Mouse (Mus musculus) liver, adult 2 months (tissue): ENCODE data around the gene Ptpn13. TPM values are rescaled to one million over a fixed set of nuclear protein-coding genes. Genes with fewer than 3 reads are reported as not detected.

Experiments used
- DNase-seq: peaks from one replicate; pipeline ENCODE4 v3.0.0-alpha.2; 2011; ENCODE audit warnings: low read depth, low spot score; ENCODE audit errors: extremely low read depth
- H3K27ac ChIP-seq: fragments of 200-500 bp; replicated peaks from 2 replicates; pipeline ENCODE4 v1.5.1; 2012; ENCODE audit warnings: low read depth, mild to moderate bottlenecking, control low read depth, inconsistent platforms, low read length; ENCODE audit not compliant: insufficient read depth
- H3K27me3 ChIP-seq: fragments of 200-500 bp; 2 replicates; pipeline ENCODE4 v1.6.1; 2012; ENCODE audit warnings: mild to moderate bottlenecking, moderate library complexity, low read length, inconsistent platforms; ENCODE audit not compliant: control insufficient read depth, insufficient read depth
- H3K36me3 ChIP-seq: fragments of 200-500 bp; 2 replicates; pipeline ENCODE4 v1.6.1; 2012; ENCODE audit warnings: low read length, inconsistent platforms; ENCODE audit not compliant: control insufficient read depth, insufficient read depth
- H3K4me1 ChIP-seq: fragments of 200-500 bp; 2 replicates; pipeline ENCODE4 v1.6.1; 2011; ENCODE audit warnings: low read length; ENCODE audit not compliant: control insufficient read depth, insufficient read depth
- H3K4me3 ChIP-seq: fragments of 200-500 bp; 2 replicates; pipeline ENCODE4 v1.5.1; 2011; ENCODE audit warnings: low read depth, mild to moderate bottlenecking, control low read depth, low read length, moderate library complexity; ENCODE audit not compliant: insufficient read depth
- H3K79me2 ChIP-seq: fragments of 200-500 bp; 2 replicates; pipeline ENCODE4 v1.6.1; 2012; ENCODE audit warnings: inconsistent platforms, mild to moderate bottlenecking, low read length, moderate library complexity; ENCODE audit not compliant: control insufficient read depth, insufficient read depth
- H3K9ac ChIP-seq: fragments of 200-500 bp; 2 replicates; pipeline ENCODE4 v1.6.1; 2012; ENCODE audit warnings: low read depth, mild to moderate bottlenecking, control low read depth, inconsistent platforms, low read length
- CTCF ChIP-seq: fragments of 200-500 bp; IDR thresholded peaks from 2 replicates; pipeline ENCODE4 v1.5.1; 2011; ENCODE audit warnings: low read depth, low read length, control low read depth
- POLR2A ChIP-seq: fragments of 200-500 bp; IDR thresholded peaks from 2 replicates; pipeline ENCODE4 v1.6.1; 2011; ENCODE audit warnings: low read length, control low read depth; ENCODE audit not compliant: insufficient read depth; ENCODE audit errors: extremely low read depth
- WGBS: fragments of 180-500 bp; shearing (Covaris S2); methylation state at CpG from one replicate; pipeline ENCODE4 v1.1.7; 2018; 5-methylcytosine and 5-hydroxymethylcytosine counted together
- polyA plus RNA-seq: library from polyadenylated mRNA; depleted of rRNA; stranded (reverse); fragments of >200 nt; gene quantifications from 2 replicates; pipeline ENCODE4 v1.2.3, GENCODE M21; 2012
- total RNA-seq: library from RNA; depleted of rRNA; stranded (reverse); fragments of >200 nt; gene quantifications from 2 replicates; pipeline ENCODE4 v1.2.3, GENCODE M21; 2014

Gene Ptpn13
- total and polyA plus RNA-seq, 2 experiments: 0.38 to 0.83 TPM

GRCm38 (mm10) chr5:103622321-103622720, 197.3 kb downstream of the Ptpn13 start:
- no peaks in the 10 kb centered on the region for H3K4me1 ChIP-seq
- H3K27ac ChIP-seq: no peak overlapping the region
- TF ChIP-seq POLR2A (no peak), CTCF (no peak)
- no peaks in the 10 kb centered on the region for H3K27me3 ChIP-seq
- no peaks in the 10 kb centered on the region for H3K36me3 ChIP-seq
- H3K79me2 ChIP-seq: no peaks in the 10 kb centered on the region
- H3K9ac ChIP-seq: no peak overlapping the region
- 31% methylated on average over 5 of the region's 5 CpGs for WGBS
- H3K4me3 ChIP-seq: no peak overlapping the region
- DNase-seq: peak; percentile 12

- H3K36me3 ChIP-seq: no peaks in the 10 kb centered on the region
- H3K9ac ChIP-seq: no peak overlapping the region
- peaks cover 2% of the 10 kb centered on the region; the same call in 1 of the 2 replicates for H3K4me1 ChIP-seq
- no peak overlapping the region for H3K27ac ChIP-seq
- TF ChIP-seq CTCF (no peak), POLR2A (no peak)
- H3K27me3 ChIP-seq: no peaks in the 10 kb centered on the region
- DNase-seq: no peak
- 34% methylated on average over 5 of the region's 5 CpGs for WGBS
- no peak overlapping the region for H3K4me3 ChIP-seq
- no peaks in the 10 kb centered on the region for H3K79me2 ChIP-seq
These were observed 199.8 kb downstream of the Ptpn13 start for GRCm38 (mm10) chr5:103624831-103625230.

GRCm38 (mm10) chr5:103628499-103628898, 203.5 kb downstream of the Ptpn13 start:
- no peak for DNase-seq
- H3K4me1 ChIP-seq: peaks cover 8% of the 10 kb centered on the region
- no peak for TF ChIP-seq CTCF
- TF ChIP-seq POLR2A: no peak
- H3K9ac ChIP-seq: no peak overlapping the region
- no peak overlapping the region for H3K4me3 ChIP-seq
- H3K27ac ChIP-seq: no peak overlapping the region
- 80% methylated on average over 6 of the region's 6 CpGs for WGBS
- no peaks in the 10 kb centered on the region for H3K27me3 ChIP-seq
- no peaks in the 10 kb centered on the region for H3K36me3 ChIP-seq
- H3K79me2 ChIP-seq: no peaks in the 10 kb centered on the region

DNA sequence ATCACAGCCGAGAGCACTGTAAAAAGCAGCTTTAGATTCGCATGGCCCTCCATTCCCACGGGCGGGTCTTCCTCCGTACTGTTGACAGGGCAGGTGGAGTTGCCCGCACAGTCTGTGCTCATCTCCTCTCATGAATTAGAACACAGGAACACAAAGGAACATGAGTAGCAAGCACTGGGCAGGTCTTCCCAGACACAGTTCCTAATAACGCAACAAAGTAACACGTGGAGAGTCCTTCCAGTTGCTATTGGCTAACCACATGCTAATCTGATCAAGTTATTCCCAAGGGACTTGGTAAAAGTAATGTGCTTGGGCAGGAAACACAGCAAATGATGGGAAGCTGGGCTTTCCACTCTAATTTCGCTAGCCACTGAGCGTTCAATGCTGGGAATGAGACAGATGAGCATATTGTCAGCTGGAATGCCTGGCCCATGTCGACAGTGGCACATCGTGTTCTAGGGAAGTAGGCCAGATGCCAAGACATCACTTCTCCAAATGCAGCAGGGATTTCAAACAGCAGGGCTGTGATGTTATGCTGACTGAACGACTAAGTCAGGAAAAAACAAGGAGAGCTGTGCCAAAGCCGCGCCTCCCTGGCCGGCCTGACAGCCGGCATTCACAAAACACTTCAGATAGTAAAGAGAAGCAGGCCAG, 204.2 kb downstream of the Ptpn13 start, which contains the start of gene Slc10a6:
Slc10a6 (minus strand) TSS at position 293 of the 654 bp plus-strand sequence.
- Histone ChIP-seq H3K4me3 (no peak within 1 kb of the TSS), H3K9ac (no peak within 1 kb of the TSS), H3K27ac (peak within 1 kb of the TSS; percentile 44), H3K27me3 (no peaks in the 10 kb centered on the region), H3K79me2 (no peaks in the 10 kb centered on the region), H3K4me1 (peaks cover 8% of the 10 kb centered on the region), H3K36me3 (no peaks in the 10 kb centered on the region)
- TF ChIP-seq CTCF (no peak), POLR2A (no peak)
- 50% methylated on average over 17 of the region's 17 CpGs for WGBS
- DNase-seq: peak; percentile 59

DNA sequence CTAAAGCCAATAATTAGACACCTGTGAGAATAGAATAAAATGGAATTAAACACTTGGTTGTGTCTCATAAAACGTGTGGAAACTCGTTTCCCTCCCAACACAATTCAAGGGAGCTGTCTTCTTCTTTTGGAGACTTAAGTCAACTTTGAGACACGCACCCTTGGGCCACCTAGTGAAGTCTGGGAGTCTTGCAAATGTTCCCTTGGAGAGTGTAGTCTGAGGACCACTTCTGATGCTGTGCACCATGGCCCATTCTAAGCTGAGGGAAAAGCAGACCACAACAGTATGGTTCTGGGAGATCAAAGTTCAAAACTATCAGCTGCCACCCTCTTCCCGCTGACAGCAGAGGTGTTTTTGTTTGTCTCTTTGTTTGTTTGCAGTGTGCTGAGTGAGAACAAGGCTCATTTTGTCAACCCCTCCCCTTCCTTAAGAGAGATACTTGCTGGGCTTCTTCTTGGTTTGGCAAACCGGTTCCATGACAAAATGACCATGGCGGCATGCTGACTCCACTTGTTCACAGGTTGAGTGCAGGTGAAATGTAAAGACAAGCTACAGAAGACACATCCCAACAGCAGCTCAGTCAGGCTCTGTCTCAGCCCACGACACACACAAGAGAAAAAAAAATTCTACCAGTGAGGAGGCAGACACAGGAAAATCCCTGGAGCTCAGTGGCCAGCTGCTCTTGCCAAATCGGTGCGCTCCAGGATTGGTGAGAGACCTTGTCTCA, 205.0 kb downstream of the Ptpn13 start:
- Histone ChIP-seq H3K27ac (peak overlapping the region; percentile 44), H3K79me2 (no peaks in the 10 kb centered on the region), H3K4me3 (no peak overlapping the region), H3K36me3 (no peaks in the 10 kb centered on the region), H3K27me3 (no peaks in the 10 kb centered on the region), H3K9ac (no peak overlapping the region), H3K4me1 (peaks cover 8% of the 10 kb centered on the region)
- DNase-seq: no peak
- 75% methylated on average over 9 of the region's 9 CpGs for WGBS
- TF ChIP-seq POLR2A (no peak), CTCF (no peak)

DNA sequence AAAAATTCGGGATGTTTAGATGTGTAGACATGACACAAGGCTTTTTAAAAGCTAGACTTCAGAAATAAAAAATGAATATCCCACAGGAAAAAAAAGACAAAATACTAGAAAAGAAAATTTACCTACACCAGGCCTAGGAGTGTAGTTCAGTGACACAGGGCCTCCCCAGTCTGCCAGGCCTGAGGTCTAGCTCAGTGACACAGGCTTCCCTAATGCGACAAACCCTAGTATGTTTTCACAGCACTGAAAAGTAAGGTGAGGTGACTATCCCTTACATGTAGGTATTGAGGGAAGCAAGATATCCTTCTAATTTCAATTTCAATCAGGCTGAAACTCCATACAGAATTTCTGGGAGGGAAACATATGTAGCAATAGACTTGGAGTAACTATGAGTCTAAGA, 212.2 kb downstream of the Ptpn13 start:
- no peaks in the 10 kb centered on the region for H3K79me2 ChIP-seq
- 86% methylated on average over 2 of the region's 2 CpGs for WGBS

More for the DNA sequence above, 212.2 kb downstream of the Ptpn13 start:
- no peaks in the 10 kb centered on the region for H3K27me3 ChIP-seq
- H3K9ac ChIP-seq: no peak overlapping the region
- H3K36me3 ChIP-seq: no peaks in the 10 kb centered on the region
- no peak for DNase-seq
- H3K4me3 ChIP-seq: no peak overlapping the region
- H3K4me1 ChIP-seq: no peaks in the 10 kb centered on the region
- H3K27ac ChIP-seq: no peak overlapping the region
- TF ChIP-seq POLR2A (no peak), CTCF (no peak)
